Mouse (Mus musculus) urinary bladder, adult 18-20 months (tissue): ENCODE measurements at regions not wholly inside any gene's neighbourhood (a gene's known extent, or its start where the extent isn't known, plus 50 kb on each side); places are given as distances from the start of the nearest gene placed in this dataset.
A peak's percentile ranks its signal among the peaks of the same experiment; 100 is the strongest.

Experiments used
- DNase-seq, 2 experiments: peaks; one replicate each; pipeline ENCODE4 v3.0.0; 2022; ENCODE audit warnings: low spot score in 2 of 2, mixed read lengths in 2 of 2

DNA sequence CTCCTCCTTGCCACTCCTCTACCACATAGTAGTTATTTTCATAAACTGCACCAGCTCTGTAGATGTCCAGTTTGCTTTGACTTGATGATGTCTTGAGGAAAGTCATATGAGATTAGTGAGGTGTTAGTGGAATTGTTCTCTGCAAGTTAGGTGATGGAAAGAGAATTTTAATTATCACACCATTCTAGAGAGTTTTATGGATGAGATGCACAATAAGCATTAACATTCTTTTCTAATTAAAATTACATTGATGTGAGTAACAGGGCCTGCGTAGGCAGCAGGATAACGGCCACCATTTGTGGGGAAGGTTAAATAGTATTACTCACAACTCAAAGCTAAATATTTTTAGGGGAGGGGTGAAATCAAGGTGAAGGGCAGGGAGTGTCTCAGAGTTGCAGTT lies 466.7 kb downstream of the Pik3r1 start:
- DNase-seq = no peak

GRCm38 (mm10) chr13:101289407-101289806 lies 456.2 kb upstream of the Slc30a5 start:
- no peak for DNase-seq

GRCm38 (mm10) chr13:101287131-101287530 lies 453.9 kb upstream of the Slc30a5 start:
- DNase-seq = no peak

- DNase-seq = no peak
These were observed 453.0 kb upstream of the Slc30a5 start for GRCm38 (mm10) chr13:101286029-101286917.

DNA sequence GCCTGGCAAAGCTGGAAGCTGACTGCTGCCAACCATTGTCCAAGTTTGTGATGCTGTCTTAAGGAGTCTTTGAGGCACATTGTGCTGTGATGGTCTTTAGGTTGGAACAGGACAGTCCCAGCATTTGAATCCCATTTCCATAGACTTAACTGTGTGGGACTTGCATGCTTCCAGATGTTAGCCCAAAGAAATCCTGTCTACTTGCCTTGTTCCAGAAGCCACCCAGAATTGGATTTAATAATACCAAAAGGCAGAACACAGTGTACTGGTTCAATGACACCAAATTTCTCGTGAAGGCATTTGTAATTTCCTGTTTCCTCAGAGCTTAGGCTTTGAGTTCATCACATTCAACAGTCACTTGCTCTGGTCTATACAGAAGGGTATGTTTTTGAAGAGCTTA lies 444.9 kb upstream of the Slc30a5 start:
- DNase-seq = no peak

- DNase-seq = no peak
These were observed 443.5 kb upstream of the Slc30a5 start for GRCm38 (mm10) chr13:101276766-101277165.

- peak; percentile 44 to 69 for DNase-seq
These were observed 441.4 kb upstream of the Slc30a5 start for GRCm38 (mm10) chr13:101274470-101275141.

- peak; percentile 37 to 64 for DNase-seq
These were observed 440.1 kb upstream of the Slc30a5 start for GRCm38 (mm10) chr13:101273321-101273720.

- no peak for DNase-seq
These were observed 420.7 kb upstream of the Slc30a5 start for GRCm38 (mm10) chr13:101253698-101254468.

- DNase-seq = no peak
These were observed 416.1 kb upstream of the Slc30a5 start for GRCm38 (mm10) chr13:101249369-101249768.

DNA sequence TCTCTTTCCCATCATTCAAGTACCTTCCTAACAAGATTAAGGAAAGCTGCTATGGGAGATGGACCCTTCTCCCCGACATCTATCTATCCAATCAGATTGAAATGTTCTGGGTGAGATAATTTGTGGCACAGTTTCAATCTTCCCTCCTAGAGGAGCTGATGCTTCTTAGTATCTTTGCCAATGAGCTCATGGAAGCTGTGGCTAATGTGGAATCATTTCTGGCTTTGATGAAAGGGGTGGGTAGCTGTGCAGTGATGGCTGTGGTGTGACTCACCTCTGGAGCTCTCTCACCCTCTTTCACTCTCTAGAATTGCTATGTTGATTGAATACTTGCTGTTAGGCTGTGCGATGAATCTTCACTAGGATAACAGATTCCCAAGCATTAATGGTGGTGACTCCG lies 411.1 kb upstream of the Slc30a5 start:
- no peak for DNase-seq

GRCm38 (mm10) chr13:101238860-101239259 lies 405.6 kb upstream of the Slc30a5 start:
- no peak for DNase-seq

DNA sequence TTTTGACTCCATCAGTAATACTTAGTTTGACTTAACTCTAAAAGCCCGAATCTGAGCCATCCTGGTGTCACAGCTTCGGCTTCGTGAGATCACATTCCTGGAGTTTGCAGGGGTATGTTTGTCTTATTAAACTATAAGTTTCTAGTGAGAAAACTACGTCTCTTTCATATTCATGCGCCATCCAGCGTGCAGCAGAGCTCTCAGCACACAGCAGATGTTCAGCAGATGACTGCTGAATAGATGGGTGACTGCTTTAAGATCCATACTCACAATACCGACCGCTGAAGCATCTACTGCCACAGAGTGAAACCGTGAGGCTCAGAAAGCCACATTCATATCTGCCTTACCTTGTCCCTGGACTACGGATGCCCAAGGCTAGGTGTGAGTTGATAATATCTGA lies 403.8 kb upstream of the Slc30a5 start:
- no peak for DNase-seq

DNA sequence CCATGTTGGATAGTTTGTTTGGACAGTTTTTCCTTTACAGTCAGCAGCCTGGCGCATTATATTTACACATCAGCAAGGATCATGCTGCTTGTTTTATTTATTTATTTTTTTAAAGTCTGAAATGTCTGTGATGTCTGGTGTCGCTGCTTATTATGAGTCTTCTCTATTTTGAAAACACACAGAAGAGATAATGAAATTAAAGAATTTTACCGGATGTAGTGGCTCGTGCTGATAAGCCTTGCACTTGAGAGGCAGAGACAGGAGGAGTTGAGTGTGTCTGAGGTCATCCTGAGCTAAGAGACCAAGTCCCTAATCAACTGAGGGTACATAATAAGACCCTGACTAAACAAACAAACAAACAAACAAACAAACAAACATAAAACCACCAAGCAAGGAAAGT lies 402.6 kb upstream of the Slc30a5 start:
- no peak for DNase-seq

DNA sequence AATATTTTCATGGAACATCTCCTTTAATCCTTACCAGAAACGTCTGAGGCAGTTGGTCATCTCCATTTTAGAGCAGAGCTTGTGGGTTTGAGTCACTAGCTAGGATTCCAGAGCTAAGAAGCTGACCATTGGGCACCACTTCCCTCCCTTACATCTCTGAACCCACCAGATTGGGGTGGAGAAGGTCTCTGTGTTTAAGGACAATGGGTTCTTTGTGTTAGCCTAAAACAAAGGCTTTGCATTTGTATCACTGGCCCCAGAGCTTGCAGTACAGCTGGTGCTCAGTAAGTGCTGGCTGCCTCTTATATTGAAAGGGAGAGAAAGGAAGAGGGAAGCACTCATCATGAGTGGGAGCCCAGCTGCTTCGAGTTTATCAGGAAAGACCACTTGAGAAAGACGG lies 401.9 kb upstream of the Slc30a5 start:
- DNase-seq = no peak

DNA sequence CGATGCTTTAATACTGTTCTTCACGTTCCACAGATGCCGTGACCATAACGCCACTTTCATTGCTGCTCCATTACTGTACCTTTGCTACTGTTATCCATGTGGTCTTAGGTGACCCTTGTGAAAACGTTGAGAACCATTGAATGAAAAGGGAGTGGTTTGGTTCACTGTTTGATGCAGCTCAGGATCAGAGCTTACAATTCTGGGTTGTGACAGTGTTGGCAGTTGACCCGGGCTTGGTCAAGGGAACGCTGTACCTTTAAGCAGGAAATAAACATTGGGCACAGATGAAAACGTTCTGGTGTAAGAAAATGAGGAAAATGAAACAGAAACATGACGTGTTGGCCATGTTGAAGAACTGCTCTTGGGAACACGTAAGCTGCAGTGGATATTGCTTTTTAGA lies 401.3 kb upstream of the Slc30a5 start:
- DNase-seq = no peak

DNA sequence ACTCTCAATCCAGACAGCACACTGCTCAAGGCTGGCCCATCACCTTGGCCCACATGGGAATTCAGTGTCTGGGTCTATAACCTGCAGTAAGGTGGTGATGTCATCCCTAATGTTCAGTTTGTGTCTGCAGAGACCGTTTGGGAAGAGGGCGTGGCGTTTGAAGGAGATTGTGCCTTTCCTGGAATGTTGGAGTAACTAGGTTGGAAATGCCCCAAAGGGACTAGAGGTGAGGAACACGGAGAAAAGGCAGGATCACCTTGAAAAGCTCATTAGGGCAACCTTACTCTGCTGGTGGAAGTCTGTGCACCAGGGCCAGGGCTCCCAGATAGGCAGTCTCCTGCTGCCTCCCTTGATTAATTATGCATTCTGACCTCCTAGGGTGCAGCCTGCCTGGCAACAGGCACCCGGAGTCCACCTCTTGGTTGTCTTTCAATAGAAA lies 400.6 kb upstream of the Slc30a5 start:
- DNase-seq = no peak

DNA sequence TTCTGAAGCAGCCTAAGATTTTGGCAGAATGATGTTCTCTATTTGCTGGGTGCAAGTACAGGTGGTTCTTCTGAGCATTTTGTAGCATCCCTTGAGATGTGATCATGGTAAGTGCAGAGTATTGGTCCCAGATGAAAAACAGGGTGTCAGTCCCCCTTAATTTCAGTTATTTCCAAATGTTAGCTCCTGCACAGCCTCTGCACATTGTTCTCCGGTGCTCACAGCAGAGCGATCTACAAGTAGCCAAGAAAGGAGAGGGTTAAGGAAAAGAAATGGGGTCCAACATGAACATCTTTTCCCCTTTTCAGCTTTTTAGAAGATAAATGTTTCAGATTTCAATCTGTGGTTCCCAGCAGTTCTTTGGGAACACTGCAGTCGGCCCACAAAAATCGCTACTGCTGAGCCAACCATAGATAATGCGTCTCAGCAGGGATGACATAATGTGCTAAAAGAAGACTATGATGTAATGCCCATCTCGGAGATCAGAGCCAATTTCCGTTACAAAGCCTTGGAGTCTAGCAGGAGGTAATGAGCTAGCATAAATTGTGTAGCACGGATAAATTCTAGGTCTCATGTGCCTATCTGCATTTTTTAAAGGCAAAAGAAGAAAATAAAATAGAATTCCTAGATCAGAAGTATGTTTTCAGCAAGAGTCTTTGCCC lies 400.1 kb upstream of the Slc30a5 start:
- DNase-seq = no peak

DNA sequence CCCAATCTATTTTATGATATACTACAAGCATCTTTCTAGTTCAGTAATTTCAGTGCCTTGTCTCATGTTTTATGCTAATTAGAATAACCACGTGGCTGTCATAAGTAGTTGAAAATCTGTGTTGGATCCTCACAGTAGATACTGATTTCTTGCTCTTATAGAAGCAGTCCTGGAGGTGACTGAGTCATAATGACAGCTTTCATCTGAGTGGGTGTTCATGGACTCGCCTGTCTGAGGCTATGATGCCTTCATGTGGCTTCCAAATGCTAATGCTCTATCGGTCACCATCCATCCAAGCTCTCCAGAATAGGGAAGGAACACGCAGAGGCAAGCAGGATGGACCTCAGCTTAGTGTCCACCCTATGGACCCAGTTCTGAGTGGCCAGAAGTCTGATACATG lies 396.6 kb upstream of the Slc30a5 start:
- DNase-seq = no peak

GRCm38 (mm10) chr13:101225366-101225765 lies 392.1 kb upstream of the Slc30a5 start:
- DNase-seq = no peak

GRCm38 (mm10) chr13:101221331-101222043 lies 388.3 kb upstream of the Slc30a5 start:
- DNase-seq = no peak
